Mouse (Mus musculus) embryonic fibroblast, embryonic 13.5 days (primary cell): ENCODE data around the gene Fam49a.

Experiments
- CTCF ChIP-seq: IDR thresholded peaks from 2 replicates; pipeline ENCODE4 v1.5.1; 2011; ENCODE audit warnings: mild to moderate bottlenecking, control low read depth, low read length, moderate library complexity, borderline replicate concordance; ENCODE audit not compliant: insufficient read depth
- POLR2A ChIP-seq: IDR thresholded peaks from 2 replicates; pipeline ENCODE4 v1.6.1; 2011; ENCODE audit warnings: low read depth, mild to moderate bottlenecking, control low read depth, low read length, moderate library complexity

- TF ChIP-seq POLR2A (no peak), CTCF (no peak)
These were observed 134.3 kb downstream of the Fam49a start for GRCm38 (mm10) chr12:12396224-12396623.
